Mouse (Mus musculus) CH12.LX (cell line): ENCODE measurements around the gene Sema6d.

Source experiments
- MAX ChIP-seq: IDR thresholded peaks from 2 replicates; pipeline ENCODE4 v1.6.1; 2011; ENCODE audit warnings: low read length, improper control_type of control experiment
- RCOR1 ChIP-seq: conservative IDR thresholded peaks from 2 replicates; pipeline ENCODE4 v1.6.1; 2012; ENCODE audit warnings: low read depth, mild to moderate bottlenecking, inconsistent platforms, low read length, improper control_type of control experiment

- TF ChIP-seq MAX (no peak), RCOR1 (no peak)
These were observed 518.8 kb downstream of the Sema6d start for GRCm38 (mm10) chr2:124608546-124608945.
